ENCODE assay signal across 17 mouse cellular contexts in the genomic region with DNA sequence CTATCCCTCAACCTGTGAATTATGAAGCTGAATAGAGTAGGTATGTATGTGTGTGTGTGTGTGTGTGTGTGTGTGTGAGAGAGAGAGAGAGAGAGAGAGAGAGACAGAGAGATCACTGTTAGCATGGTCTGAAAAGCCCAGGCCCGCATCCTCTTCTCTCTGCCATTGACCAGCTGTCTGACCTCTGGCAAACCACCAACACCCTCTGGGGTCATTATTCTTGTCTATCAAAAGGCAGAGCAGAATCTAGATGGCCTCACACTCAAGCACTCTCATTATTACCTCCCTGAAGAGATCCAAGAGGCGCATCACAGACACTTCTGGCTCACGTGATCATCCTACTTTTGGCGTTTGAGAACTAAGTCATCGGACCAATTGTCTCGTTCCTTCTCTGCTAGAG.
"Had no signal": no experiment of that assay in that cellular context is flagged by ENCODE, and none has a peak within 500 bp of the region (broad histone marks: within the 10 kb centered on the region; RNA-seq: fewer than 3 reads in every experiment).

No protein-coding gene starts in this region.

- DNase-seq: liver, embryonic 13.5 days; liver, postnatal 0 days; lung, embryonic 14.5 days; lung, postnatal 14 days; lung, postnatal 36 days; right cerebral cortex, postnatal 14 days; thymus, adult 2 months; thymus, postnatal 25 days; thymus, postnatal 4 days had no signal

- H3K36me3 ChIP-seq: liver, embryonic 13.5 days; liver, embryonic 15.5 days; midbrain, embryonic 13.5 days; midbrain, embryonic 15.5 days; neural tube, embryonic 12.5 days; stomach, embryonic 15.5 days had no signal

- H3K27ac ChIP-seq: liver, embryonic 13.5 days; liver, embryonic 15.5 days; macrophage; midbrain, embryonic 13.5 days; midbrain, embryonic 15.5 days; neural tube, embryonic 12.5 days; stomach, embryonic 15.5 days; stomach, postnatal 0 days had no signal

- H3K27me3 ChIP-seq: liver, embryonic 13.5 days; liver, embryonic 15.5 days; midbrain, embryonic 13.5 days; midbrain, embryonic 15.5 days; neural tube, embryonic 12.5 days; stomach, embryonic 15.5 days had no signal

- H3K4me3 ChIP-seq: liver, embryonic 13.5 days; liver, embryonic 15.5 days; megakaryocyte, embryonic 14.5 days; midbrain, embryonic 13.5 days; midbrain, embryonic 15.5 days; neural tube, embryonic 12.5 days; stomach, embryonic 15.5 days had no signal
